Mouse (Mus musculus): ENCODE data around the gene Gm38392.

Gm38392 gene

DNA sequence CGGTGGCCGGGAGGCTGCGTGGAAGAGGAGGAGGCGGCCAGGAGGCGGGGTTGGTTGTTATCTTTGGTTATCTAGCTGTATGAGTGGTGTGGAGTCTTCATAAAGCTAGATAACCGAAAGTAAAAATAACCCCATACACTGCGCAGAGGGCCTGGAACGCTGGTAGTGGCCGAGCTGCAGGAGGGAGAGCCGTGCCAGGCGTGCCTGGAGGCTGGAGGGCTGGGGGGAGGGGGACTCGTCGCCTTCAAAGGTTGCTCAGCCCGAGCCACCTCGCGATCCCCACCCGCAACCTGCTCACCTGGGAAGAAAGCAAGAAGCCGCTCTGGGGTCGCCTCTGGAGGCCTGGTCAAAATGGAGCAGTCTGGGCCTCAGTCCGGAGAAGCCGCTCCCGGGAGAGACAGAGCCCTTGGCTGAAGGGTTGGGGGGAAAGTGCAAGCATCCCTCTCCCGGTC lies 71.4 kb downstream of the Gm38392 start:
- no peak for DNase-seq (ENCODE audit: low spot score)

DNA sequence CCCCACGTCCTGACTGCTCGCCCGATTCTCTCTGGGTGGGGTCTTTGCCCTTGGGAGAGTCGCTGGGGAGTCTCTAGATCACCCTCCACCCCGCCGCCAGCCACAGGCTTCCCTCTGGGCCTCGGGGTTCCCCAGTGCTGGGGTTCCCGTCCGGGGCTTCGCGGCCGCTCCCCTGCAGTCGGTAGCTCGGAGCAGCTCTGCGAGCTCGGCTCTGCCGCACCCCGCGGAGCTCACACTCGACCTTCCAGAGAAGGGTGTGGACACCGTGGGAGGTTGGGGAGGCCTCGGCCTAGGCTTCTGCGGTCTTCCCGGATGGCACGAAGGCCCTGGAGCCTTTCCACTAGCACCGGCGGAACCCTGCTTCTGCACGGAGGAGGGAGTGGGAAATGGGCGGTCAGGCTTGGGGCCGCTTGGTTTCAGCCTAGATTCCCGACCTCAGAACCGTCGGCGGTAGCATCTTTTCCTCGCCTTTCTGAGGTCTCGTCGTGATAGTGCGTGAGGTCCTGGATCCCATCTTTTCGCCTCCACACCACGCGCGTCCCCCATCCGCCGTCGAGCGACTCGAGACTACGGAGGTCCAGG lies 71.9 kb downstream of the Gm38392 start:
- DNase-seq (ENCODE audit: low spot score) = no peak

DNA sequence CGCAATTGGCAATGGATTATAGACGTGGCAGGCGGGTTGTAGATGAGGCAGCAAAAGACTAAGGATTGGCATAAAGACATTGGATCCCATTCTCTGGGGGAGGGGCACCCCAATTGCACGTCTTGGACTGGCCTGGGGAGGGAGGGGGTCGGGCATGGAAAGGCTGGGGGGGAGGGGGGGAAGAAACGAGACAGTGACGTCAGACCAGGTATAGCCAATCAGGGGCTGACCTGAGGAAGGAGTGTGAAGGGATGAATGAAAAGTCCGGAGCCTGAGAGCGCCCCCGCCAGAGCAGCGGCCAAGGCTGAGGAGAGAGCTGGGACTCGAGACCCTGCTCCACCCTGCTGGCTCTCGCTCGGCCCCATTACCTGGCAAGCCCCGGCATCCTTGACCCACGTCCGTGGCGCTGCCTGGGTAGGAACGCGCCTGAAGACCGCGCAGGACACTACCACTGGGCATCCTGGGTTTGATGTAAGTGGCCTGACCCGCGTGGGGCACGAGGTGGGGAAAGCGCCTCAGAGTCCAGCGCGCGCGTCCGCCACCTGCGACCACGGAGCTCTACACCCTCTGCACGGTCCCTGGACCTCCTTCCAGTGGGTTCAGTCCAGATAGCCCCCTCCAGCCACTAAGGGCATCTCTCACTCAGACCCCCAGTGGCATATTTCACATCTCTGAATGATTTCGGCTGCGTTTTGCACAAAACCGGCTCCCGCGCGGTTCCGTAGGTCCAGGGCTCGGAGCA lies 72.6 kb downstream of the Gm38392 start:
- DNase-seq (ENCODE audit: low spot score) = no peak

DNA sequence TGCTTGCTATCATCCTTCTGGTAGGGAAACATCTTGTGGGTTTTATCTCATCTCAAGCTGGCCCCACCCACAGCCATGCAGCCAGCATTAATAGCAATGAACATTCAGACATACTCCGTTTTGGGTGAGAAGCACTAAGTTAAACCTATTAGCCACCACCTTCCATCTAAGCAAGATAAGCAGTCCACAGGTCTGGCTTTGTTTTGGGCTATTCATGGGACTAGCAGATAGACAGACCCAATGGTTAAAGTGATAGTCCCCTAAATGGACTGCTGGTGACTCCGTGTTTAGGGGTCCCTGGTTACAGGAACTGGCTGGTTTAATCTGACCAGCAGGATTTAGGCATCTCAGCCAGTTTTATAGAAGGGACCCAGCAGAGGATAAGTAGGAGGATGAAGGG lies 74.0 kb downstream of the Gm38392 start:
- DNase-seq (ENCODE audit: low spot score) = no peak

DNA sequence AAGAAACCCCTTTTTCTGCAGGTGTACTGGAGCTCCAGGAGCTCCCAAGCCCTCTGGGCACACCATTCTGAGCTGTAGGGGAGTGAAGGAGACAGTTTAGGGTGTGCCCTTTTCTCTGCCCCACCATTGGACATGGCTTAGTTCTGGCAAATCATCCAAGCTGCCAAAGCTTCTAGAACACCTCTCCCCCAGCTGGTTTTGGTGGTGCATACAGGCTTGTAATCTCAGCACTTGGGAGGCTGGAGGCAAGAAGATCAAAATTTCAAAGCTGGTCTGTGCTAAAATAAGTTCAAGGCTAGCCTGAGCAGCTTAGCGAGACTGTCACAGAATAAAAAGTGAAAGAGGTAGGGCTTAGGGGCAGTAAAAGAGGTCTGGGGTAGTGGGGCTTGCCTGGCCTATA lies 74.7 kb downstream of the Gm38392 start:
- no peak for DNase-seq (ENCODE audit: low spot score)

DNA sequence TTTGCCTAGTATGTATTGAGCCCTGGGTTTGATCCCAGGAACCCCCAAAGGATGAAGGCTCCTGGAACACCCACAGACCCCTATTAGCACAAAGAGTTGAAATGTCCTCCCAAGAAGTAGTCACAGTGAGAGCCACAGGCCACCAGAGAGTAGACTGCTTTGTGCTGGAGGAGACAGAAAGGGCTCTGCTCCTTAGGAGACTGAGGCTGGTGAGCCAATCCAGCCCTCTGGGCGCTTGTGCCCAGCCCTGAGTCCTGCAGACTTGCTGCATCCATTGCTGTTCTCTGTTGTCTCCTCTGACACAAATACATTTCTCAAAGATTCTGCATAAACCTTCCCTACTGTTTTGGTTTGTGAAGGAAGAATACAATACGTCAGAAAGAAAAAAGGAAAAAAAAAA lies 76.1 kb downstream of the Gm38392 start:
- no peak for DNase-seq (ENCODE audit: low spot score)

DNA sequence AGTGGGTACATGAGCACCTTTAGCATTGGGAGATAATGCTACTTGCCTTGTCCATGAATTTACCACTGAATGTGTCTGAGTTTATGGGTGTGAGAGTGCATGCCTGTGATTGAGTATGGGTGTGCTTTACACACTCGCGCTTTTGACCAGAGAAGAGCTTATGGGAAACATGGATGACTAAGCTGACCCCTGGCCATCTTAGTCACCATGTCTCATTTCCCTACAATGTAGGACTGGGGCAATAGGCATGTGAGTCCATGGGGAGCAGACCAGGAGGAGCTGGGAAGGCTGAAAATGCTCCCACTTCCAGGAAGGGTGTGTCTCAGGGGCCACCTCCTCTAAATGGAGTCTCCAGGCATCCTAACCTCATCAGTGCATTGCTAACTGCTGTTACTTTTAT lies 76.9 kb downstream of the Gm38392 start:
- no peak for DNase-seq (ENCODE audit: low spot score)

DNA sequence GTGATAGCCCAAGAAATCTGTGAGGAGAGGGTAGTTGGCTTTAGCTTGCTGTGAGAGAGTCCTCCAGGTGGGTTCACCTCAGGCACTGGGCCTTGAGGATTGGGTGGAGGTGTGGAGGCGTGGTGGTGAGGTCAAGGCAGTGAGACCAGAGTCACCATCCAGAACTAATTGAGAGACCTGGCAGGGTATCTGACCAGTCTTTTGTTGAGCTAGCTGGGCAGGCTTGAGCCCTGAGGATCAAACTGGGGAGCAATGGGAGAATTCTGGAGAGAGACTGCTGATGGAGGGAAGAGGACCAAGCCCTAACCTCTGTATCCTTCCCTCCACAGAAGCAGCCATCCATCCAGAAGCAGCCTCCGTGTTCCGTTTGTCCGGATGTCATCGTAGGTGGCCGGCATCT lies 77.7 kb downstream of the Gm38392 start:
- no peak for DNase-seq (ENCODE audit: low spot score)

DNA sequence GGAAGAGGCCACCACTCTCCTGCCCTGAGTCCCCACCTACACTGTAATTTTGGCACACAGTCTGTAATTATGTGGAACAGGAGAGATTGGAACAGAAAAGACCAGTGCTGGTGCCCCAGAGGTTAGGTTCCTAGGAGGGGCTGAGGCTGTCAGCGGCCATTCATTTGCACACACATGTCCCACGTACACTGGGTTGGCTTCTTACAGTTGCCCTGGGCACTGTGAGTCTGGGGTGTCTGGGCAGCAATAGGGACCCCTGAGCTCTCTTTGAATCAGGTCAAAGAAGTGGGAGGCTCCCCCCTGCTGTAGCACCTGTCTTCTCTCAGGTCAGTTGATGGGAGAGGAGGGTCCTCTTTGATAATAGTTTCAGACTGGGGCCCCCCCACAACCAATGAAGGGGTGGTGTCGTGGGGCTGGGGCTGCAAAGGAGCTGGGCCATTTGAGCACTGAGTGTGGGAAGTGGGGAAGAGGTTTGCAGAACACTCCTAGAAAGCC lies 78.7 kb downstream of the Gm38392 start:
- no peak for DNase-seq (ENCODE audit: low spot score)

DNA sequence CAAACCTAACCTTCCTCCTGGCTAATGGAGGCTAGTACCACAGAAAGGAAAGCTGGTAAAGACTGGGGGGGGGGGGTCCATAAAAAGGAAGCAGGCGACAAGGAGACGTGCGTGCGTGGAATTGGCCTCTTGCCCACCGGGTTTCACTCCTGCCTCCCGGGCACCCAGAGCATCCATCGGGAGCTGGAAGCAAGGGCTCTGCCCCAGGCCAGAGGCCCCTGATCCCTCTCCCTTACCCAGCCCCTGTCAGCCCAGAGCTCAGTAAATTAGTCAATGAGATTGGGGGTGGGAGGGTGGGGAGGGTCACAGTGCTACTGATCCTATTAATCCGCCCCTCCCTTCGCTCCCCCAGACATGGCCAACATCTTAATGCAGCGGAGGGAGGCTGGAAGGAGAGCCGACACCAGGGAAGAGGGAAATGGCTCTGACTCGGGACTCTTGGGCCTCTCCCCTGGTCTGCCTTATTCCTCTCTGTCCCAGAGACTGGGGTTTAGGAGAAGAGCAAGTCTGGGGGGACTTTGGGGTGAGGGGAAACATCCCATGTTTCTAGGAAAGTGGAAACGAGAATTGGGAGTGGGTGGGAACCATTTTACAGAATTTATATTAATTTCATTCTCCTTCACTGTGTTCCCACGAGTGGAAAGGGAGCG lies 79.4 kb downstream of the Gm38392 start:
- no peak for DNase-seq (ENCODE audit: low spot score)

DNA sequence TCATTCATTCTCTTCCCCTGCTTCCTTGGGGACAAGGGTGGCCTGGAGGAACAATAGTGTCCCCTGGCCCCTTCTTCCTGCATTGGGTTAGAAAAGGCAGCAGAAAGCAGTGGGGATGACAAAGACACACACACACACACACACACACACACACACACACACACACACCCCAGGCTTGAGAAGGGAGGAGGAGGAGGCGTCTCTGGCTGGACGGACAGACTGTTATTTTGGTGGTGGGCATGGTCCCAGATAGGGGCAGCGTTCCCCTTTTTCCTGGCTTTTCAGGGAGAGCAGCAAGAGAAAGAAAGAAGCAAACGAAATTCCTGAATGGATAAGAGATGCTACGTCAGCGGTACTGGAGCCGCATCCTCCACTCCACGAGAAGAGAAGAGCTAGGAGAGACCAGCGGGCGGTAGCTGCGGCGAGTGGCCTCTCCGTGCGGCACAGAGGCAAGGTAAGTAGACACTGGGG lies 80.1 kb downstream of the Gm38392 start:
- DNase-seq (ENCODE audit: low spot score) = no peak

DNA sequence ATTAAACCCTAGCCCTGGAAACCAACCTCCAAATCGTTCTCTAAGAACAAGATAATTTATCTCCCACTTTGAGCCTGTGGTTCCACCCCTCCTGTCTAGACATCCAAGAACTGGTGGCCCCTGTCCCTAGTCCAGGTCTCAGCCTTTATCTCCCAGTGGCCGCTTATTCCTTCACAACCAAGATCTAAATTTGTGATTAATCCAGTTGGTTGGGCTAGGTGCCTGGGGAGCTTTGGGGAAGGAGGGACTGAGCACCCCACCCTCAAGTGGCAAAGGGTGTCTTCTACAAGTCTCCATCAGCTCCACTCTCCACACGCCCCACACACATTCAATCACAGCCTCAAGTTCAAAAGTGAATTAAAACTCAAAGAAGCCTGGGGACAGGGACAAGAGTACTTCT lies 80.5 kb downstream of the Gm38392 start:
- DNase-seq (ENCODE audit: low spot score) = no peak

DNA sequence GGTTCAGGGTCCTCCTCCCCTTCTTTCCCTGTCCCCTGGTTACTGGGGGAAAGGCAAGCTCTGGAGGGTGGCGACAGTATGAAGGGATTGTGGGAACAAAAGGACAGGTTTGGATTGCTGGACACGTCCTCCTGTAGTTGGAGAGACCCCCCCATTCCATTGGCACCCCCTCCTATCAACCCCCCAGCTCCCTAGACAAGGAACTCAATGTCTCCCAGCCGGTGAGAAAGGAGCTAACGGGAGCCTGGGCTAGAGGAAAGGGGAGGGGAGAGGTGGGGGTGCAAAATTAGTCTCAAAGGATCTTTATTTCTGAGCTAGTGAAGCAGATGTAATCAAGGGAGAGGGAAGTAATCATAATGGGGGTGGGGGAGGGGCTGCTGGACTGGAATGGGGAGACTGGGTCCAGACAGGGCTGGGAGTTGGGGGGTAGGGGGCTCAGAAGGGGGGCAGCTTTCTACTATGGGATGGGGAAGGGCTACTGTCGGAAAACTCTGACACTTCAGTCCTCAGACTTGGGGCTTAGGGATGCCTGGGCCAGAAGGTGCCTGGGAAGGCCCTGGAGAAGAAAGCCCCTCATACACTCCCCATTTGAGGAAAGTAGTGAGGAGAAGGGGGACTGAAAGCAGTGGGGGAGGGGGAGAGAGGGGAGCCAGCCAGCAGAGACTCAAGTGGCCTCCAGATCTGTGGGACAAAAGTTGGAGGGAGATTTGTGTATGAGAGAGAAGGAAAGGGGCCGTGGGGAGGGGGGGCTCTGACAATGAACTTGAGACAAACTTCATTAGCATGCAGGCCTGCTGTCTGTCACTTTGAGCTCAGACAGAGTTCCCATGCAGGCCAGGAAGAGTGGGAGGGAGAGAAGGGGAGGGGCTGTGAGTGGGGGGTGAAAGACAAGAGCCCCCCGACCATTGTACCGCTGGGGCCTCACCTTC lies 81.2 kb downstream of the Gm38392 start:
- DNase-seq (ENCODE audit: low spot score) = no peak

DNA sequence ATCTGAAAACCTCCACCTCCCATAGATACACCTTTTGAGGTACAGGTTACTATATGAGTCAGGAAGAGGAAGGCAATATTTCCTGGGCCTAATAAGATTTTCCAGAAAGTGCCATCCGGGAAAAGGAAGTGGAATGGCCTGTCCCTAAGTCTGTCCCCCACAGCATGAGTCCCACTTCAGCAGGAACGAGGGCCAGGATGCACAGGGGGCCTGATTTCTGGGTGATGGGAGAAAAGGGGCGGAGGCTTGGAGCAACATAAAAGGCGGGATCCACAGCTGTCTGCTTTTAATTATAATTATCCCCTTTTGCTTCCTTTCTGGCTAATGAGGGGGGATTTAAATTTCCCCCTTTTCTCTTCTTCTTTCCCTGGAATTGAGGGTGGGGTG lies 81.8 kb downstream of the Gm38392 start:
- no peak for DNase-seq (ENCODE audit: low spot score)

DNA sequence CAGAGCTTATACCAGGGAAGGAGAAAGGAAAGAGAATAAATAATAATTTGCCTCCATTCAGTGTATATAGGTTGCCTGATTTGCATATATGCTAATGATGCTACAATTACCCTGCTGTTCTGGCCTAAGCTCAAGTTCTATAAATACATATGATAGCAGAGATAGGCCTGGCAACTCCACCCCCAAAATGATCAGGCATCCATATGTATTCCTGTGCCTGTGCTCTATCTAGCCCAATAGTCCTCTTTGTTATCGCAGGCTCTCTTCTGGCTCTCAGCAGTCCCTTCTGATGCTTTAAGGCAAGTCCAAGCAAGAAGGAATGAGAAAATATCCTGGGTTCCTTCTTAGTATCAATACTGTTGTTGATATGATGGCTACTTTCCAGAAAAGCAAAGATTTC lies 82.3 kb downstream of the Gm38392 start:
- DNase-seq (ENCODE audit: low spot score) = no peak

DNA sequence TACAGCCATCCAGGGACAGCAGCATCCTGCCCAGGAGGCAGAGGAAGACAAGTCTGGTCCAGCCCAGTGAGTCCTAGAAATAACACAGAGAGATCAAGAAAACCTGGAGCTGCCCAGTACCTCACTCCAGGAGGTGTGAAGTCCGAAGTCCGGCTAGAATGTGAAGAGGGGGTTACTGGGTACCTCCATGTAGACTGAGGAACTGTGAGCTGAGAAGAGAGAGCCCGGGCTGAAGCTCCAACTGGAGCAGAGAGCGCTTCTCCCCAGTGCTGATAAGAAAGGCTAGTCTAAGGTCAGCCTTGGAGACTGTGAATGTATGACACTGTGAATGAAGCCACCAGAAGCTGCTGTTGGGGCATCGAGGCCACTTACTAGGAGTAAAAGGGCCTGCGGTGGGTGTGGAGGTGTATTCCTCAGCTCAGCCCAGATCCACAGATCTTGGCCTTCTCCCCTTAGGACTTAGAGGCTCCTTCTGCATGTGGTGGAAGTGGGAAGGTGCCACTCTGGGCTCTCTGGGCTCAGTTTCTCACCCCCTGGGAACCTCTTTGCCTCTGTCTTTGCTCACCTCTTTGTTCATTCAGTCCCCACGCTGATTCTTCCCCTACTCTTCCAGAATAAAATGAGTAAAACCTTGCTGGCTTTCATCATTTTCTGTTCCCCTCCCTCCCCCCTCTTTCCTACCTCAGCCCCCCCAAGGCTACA lies 82.9 kb downstream of the Gm38392 start:
- DNase-seq (ENCODE audit: low spot score) = no peak

DNA sequence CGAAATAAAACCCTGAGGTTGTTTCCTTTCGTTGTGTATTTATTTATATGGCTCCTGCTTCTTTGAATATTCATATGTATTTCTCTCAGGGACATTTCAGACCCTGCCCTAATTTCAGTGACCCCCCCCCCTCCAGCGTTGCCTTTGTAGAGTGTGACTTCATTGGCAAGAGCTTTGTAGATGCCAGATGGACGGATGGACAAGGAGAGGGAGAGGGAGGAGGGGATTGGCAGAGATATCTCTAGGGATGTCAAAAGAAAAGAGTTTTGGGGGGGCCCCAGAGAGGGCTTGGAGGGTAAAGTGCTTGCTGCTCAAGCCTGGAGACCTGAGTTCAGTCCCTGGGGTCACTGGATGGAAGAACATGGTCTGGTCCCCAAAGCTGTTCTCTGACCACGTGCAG lies 83.6 kb downstream of the Gm38392 start:
- no peak for DNase-seq (ENCODE audit: low spot score)

DNA sequence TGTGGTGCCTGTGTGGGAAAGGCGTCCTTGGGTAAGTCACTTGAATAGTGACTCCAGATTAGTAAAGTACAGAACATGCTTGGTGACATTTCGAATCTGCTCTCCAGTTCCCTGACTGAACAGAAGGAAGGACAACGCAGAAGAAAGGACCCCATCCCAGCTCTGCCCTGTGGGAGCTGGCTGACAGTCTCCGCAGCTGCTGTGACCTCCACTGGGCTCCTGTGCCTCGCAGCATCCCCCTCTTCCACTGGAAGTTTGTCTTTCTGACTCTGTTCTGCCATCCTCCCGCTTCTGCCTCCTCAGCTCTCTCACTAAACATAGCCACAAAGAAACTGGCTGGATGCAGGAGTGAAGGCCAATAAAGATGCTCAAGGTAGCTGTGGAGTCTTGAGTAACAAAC lies 84.0 kb downstream of the Gm38392 start:
- DNase-seq (ENCODE audit: low spot score) = no peak

DNA sequence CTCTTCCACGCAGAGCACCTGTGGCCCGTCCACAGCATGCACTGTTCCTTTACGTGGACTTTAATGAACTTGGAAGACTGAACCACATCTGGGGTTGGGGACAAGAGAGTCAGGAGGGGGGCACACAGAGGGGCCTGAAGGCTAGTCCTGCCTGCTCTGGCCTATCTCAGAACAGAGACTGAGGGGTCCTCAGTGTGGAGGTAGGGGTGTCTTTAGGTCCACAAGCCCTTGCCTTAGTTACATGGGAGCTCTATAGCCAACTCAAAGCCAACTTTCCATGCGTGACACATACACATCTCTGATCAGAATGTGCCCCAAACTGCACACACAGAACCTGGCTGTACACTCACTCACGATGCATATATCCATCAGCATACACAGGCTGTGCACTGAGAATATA lies 85.4 kb downstream of the Gm38392 start:
- no peak for DNase-seq (ENCODE audit: low spot score)

DNA sequence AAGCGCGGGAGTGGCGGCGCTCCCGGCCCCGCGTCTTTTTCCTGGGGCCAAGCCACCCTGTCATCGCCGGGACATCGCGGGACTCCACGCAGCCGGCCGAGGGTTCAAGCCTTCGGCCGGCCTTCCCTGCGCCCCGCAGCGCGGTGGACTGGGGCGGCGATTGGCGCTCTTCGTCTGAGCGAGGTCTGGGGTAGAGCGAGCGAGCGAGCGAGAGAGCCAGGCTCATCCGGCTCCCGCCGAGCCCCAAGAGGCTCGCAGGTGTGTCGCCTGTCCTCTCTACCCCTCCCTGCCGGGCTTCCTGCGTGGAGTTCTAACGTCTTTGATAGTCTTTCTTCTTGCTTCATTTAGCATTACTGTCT lies 86.1 kb downstream of the Gm38392 start:
- no peak for DNase-seq (ENCODE audit: low spot score)

DNA sequence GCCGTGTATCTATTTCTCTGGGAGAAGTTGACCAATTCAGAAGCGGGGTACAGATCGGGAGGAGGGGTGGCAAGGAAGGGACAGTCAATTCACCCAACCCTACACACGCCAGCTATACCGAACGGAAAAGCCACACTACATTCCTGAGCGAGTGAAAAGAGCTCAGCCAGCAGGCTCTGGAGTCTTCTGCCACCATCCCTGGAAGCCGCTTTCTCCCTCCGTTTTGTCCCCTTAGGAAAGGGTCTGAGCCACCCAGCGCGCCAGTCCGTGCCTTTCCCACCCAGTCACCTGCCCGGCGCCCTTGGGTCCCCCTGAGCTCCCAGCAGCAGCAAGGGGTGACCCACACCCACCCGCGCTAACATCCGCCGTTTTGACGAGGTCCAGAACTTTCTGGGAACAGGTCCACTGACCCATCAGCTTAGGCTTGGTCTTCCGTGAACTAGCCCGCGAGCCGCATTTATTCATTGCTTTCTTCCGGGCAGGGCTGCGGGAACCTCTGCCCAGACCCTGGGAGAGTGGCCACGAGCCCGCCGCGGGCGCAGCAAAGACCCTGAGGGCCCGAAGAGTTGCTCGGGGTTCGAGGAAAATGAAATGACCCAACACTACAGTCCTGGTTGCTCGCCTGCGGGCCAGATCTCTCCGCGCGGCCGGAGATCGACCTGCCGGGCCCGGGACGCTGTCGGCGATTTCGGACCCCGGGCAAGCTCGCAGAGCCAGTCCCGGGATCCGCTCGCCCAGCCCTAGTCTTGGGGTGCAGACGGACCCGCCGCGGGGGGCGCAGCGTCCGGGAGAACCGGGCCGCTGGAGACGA lies 86.6 kb downstream of the Gm38392 start:
- peak; percentile 20 for DNase-seq (ENCODE audit: low spot score)

Data from ovary, postnatal 36 days (tissue).